Mouse (Mus musculus) liver, adult 2 months (tissue): ENCODE results near the gene Mustn1. TPM values are rescaled to one million over a fixed set of nuclear protein-coding genes. Genes with fewer than 3 reads are reported as not detected.

ENCODE experiments used
- DNase-seq: peaks from one replicate; pipeline ENCODE4 v3.0.0-alpha.2; 2011; ENCODE audit warnings: low read depth, low spot score; ENCODE audit errors: extremely low read depth
- H3K27ac ChIP-seq: fragments of 200-500 bp; replicated peaks from 2 replicates; pipeline ENCODE4 v1.5.1; 2012; ENCODE audit warnings: low read depth, mild to moderate bottlenecking, control low read depth, inconsistent platforms, low read length; ENCODE audit not compliant: insufficient read depth
- H3K27me3 ChIP-seq: fragments of 200-500 bp; 2 replicates; pipeline ENCODE4 v1.6.1; 2012; ENCODE audit warnings: mild to moderate bottlenecking, moderate library complexity, low read length, inconsistent platforms; ENCODE audit not compliant: control insufficient read depth, insufficient read depth
- H3K36me3 ChIP-seq: fragments of 200-500 bp; 2 replicates; pipeline ENCODE4 v1.6.1; 2012; ENCODE audit warnings: low read length, inconsistent platforms; ENCODE audit not compliant: control insufficient read depth, insufficient read depth
- H3K4me1 ChIP-seq: fragments of 200-500 bp; 2 replicates; pipeline ENCODE4 v1.6.1; 2011; ENCODE audit warnings: low read length; ENCODE audit not compliant: control insufficient read depth, insufficient read depth
- H3K4me3 ChIP-seq: fragments of 200-500 bp; 2 replicates; pipeline ENCODE4 v1.5.1; 2011; ENCODE audit warnings: low read depth, mild to moderate bottlenecking, control low read depth, low read length, moderate library complexity; ENCODE audit not compliant: insufficient read depth
- H3K79me2 ChIP-seq: fragments of 200-500 bp; 2 replicates; pipeline ENCODE4 v1.6.1; 2012; ENCODE audit warnings: inconsistent platforms, mild to moderate bottlenecking, low read length, moderate library complexity; ENCODE audit not compliant: control insufficient read depth, insufficient read depth
- H3K9ac ChIP-seq: fragments of 200-500 bp; 2 replicates; pipeline ENCODE4 v1.6.1; 2012; ENCODE audit warnings: low read depth, mild to moderate bottlenecking, control low read depth, inconsistent platforms, low read length
- CTCF ChIP-seq: fragments of 200-500 bp; IDR thresholded peaks from 2 replicates; pipeline ENCODE4 v1.5.1; 2011; ENCODE audit warnings: low read depth, low read length, control low read depth
- POLR2A ChIP-seq: fragments of 200-500 bp; IDR thresholded peaks from 2 replicates; pipeline ENCODE4 v1.6.1; 2011; ENCODE audit warnings: low read length, control low read depth; ENCODE audit not compliant: insufficient read depth; ENCODE audit errors: extremely low read depth
- WGBS: fragments of 180-500 bp; shearing (Covaris S2); methylation state at CpG from one replicate; pipeline ENCODE4 v1.1.7; 2018; 5-methylcytosine and 5-hydroxymethylcytosine counted together
- polyA plus RNA-seq: library from polyadenylated mRNA; depleted of rRNA; stranded (reverse); fragments of >200 nt; gene quantifications from 2 replicates; pipeline ENCODE4 v1.2.3, GENCODE M21; 2012
- total RNA-seq: library from RNA; depleted of rRNA; stranded (reverse); fragments of >200 nt; gene quantifications from 2 replicates; pipeline ENCODE4 v1.2.3, GENCODE M21; 2014

The Mustn1 gene
- total and polyA plus RNA-seq, 2 experiments: 1.0 to 4.1 TPM

GRCm38 (mm10) chr14:30881718-30882108, 2.7 kb downstream of the Mustn1 start:
- no peaks in the 10 kb centered on the region for H3K27me3 ChIP-seq
- DNase-seq: no peak
- no peak overlapping the region for H3K4me3 ChIP-seq
- WGBS: 91% methylated on average over 3 of the region's 3 CpGs
- H3K36me3 ChIP-seq: no peaks in the 10 kb centered on the region
- H3K27ac ChIP-seq: no peak overlapping the region
- peaks cover 7% of the 10 kb centered on the region for H3K4me1 ChIP-seq
- TF ChIP-seq POLR2A (no peak), CTCF (no peak)
- H3K9ac ChIP-seq: no peak overlapping the region
- no peaks in the 10 kb centered on the region; the same call in 1 of the 2 replicates for H3K79me2 ChIP-seq

DNA sequence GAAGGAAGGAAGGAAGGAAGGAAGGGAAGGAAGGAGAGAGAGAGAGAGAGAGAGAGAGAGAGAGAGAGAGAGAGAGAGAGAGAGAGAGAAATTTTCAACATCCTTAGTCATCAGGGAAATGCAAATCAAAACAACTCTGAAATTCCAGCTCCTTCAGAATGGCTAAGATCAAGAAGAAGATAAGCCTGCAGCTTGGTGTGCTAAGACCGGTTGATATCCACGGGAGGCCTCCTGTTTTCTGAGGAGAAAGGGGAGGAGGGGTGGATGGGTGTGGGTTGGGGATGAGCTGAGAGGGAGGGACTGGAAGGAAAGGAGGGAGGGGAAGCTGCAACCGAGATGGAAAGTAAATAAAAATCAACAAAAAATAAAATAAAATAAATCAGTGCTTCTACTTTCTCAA, 6.3 kb downstream of the Mustn1 start:
- Histone ChIP-seq H3K27me3 (no peaks in the 10 kb centered on the region), H3K4me3 (no peak overlapping the region), H3K79me2 (peaks cover 6% of the 10 kb centered on the region; the same call in 1 of the 2 replicates), H3K36me3 (peaks cover 14% of the 10 kb centered on the region), H3K4me1 (peaks cover 18% of the 10 kb centered on the region), H3K27ac (peak overlapping the region; percentile 81), H3K9ac (no peak overlapping the region)
- no peak for TF ChIP-seq POLR2A
- no peak for TF ChIP-seq CTCF
- no peak for DNase-seq
- 22% methylated on average over 3 of the region's 3 CpGs for WGBS

GRCm38 (mm10) chr14:30886204-30886603, 7.2 kb downstream of the Mustn1 start, which contains the start of gene Itih4:
Gene Itih4, plus strand, starts transcription at chr14:30886476.
- H3K4me3 ChIP-seq: peak within 1 kb of the TSS; percentile 77
- peak within 1 kb of the TSS; percentile 93 for H3K9ac ChIP-seq
- peak; percentile 97 for DNase-seq
- 32% methylated on average over 3 of the region's 3 CpGs for WGBS
- peaks cover 22% of the 10 kb centered on the region for H3K36me3 ChIP-seq
- H3K27ac ChIP-seq: peak within 1 kb of the TSS; percentile 99
- TF ChIP-seq POLR2A (peak; percentile 85), CTCF (no peak)
- no peaks in the 10 kb centered on the region for H3K27me3 ChIP-seq
- peaks cover 18% of the 10 kb centered on the region for H3K4me1 ChIP-seq
- H3K79me2 ChIP-seq: peaks cover 6% of the 10 kb centered on the region; the same call in 1 of the 2 replicates

- Histone ChIP-seq H3K4me1 (peaks cover 18% of the 10 kb centered on the region), H3K27ac (peak overlapping the region; percentile 99), H3K4me3 (peak overlapping the region; percentile 77), H3K36me3 (peaks cover 37% of the 10 kb centered on the region), H3K79me2 (peaks cover 6% of the 10 kb centered on the region; the same call in 1 of the 2 replicates), H3K9ac (peak overlapping the region; percentile 93), H3K27me3 (no peaks in the 10 kb centered on the region)
- peak; percentile 95 for DNase-seq
- TF ChIP-seq CTCF (peak; percentile 79), POLR2A (peak; percentile 68; the same call in 1 of the 2 replicates)
- 3% methylated on average over 8 of the region's 9 CpGs for WGBS
Measured at GRCm38 (mm10) chr14:30888271-30888732, 9.3 kb downstream of the Mustn1 start.

DNA sequence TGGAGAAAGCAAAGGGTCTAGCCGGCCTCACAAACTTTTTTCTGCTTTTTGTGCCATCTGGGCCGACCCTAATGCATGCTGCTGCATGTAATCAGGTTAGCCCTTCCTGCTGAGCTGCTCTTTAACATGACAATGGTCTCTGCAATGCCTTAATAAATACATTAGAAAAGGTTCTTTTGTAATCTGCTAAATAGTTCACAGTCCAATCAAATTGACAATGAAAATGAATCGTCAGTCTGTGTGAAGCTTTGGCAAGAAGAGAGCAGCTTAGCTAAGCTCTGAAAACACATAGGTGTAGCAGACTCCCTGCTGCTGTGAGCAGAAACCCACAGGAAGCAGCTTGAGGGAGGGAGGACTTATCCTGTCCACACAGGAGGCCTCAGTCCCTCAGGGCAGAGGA, 21.0 kb downstream of the Mustn1 start:
- no peak overlapping the region for H3K4me3 ChIP-seq
- H3K4me1 ChIP-seq: peaks cover 3% of the 10 kb centered on the region; the same call in 1 of the 2 replicates
- peaks cover 53% of the 10 kb centered on the region for H3K36me3 ChIP-seq
- no peak for TF ChIP-seq CTCF
- no peak for TF ChIP-seq POLR2A
- DNase-seq: no peak
- no peaks in the 10 kb centered on the region for H3K27me3 ChIP-seq
- 57% methylated on average over 3 of the region's 3 CpGs for WGBS
- H3K79me2 ChIP-seq: no peaks in the 10 kb centered on the region
- no peak overlapping the region for H3K9ac ChIP-seq
- H3K27ac ChIP-seq: no peak overlapping the region

DNA sequence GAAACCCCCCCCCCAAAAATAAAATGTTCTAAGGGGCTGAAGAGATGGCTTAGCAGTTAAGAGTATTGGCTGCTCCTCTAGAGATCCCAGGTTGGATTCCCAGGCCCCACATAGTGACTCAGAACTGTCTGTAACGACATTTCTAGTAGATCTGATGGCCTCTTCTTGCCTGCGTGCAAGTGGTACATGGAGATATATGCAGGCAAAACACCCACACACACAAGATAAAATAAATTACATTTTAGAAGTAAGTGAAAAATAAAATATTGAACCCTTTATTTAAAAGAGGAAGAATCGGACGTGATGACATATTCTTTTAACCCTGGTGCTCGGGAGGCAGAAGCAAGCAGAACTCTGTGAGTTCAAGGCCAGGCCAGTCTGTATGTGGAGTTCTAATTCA, 23.6 kb downstream of the Mustn1 start:
- WGBS: 67% methylated on average over 5 of the region's 5 CpGs
- H3K27ac ChIP-seq: no peak overlapping the region
- H3K4me1 ChIP-seq: peaks cover 5% of the 10 kb centered on the region
- DNase-seq: no peak
- H3K79me2 ChIP-seq: no peaks in the 10 kb centered on the region
- no peak overlapping the region for H3K9ac ChIP-seq
- H3K27me3 ChIP-seq: no peaks in the 10 kb centered on the region
- no peak overlapping the region for H3K4me3 ChIP-seq
- TF ChIP-seq CTCF (no peak), POLR2A (no peak)
- H3K36me3 ChIP-seq: peaks cover 31% of the 10 kb centered on the region
